Mouse (Mus musculus): Measurements from ENCODE around the gene Slc22a2.
"Not testable (repeated sequence)": the region's sequence is repeated elsewhere in the genome, so short reads cannot be mapped to it uniquely, and the experiment has no call there.

Slc22a2 gene

GRCm38 (mm10) chr17:12583991-12584390, at the start of gene Slc22a2:
Gene Slc22a2, plus strand, starts transcription at chr17:12584132.
- DNase-seq (ENCODE audit: low spot score): no peak

GRCm38 (mm10) chr17:12534353-12535145, 49.4 kb upstream of the Slc22a2 start:
- no peak for DNase-seq (ENCODE audit: low spot score)

GRCm38 (mm10) chr17:12562215-12562614, 21.7 kb upstream of the Slc22a2 start:
- DNase-seq (ENCODE audit: low spot score): no peak

GRCm38 (mm10) chr17:12564481-12565000, 19.4 kb upstream of the Slc22a2 start:
- not testable (repeated sequence) for DNase-seq (ENCODE audit: low spot score)

GRCm38 (mm10) chr17:12565443-12565842, 18.5 kb upstream of the Slc22a2 start:
- no peak for DNase-seq (ENCODE audit: low spot score)

- no peak for DNase-seq (ENCODE audit: low spot score)
Measured at GRCm38 (mm10) chr17:12571316-12571715, 12.6 kb upstream of the Slc22a2 start.

GRCm38 (mm10) chr17:12571924-12572463, 11.9 kb upstream of the Slc22a2 start:
- no peak for DNase-seq (ENCODE audit: low spot score)

GRCm38 (mm10) chr17:12575391-12575790, 8.5 kb upstream of the Slc22a2 start:
- no peak for DNase-seq (ENCODE audit: low spot score)

- no peak for DNase-seq (ENCODE audit: low spot score)
Measured at GRCm38 (mm10) chr17:12577096-12577495, 6.8 kb upstream of the Slc22a2 start.

- DNase-seq (ENCODE audit: low spot score): no peak
Measured at GRCm38 (mm10) chr17:12585366-12585765, 1.4 kb downstream of the Slc22a2 start.

GRCm38 (mm10) chr17:12586966-12587365, 3.0 kb downstream of the Slc22a2 start:
- no peak for DNase-seq (ENCODE audit: low spot score)

- DNase-seq (ENCODE audit: low spot score): no peak
Measured at GRCm38 (mm10) chr17:12588801-12589247, 4.9 kb downstream of the Slc22a2 start.

GRCm38 (mm10) chr17:12590911-12591625, 7.1 kb downstream of the Slc22a2 start:
- DNase-seq (ENCODE audit: low spot score): no peak

- no peak for DNase-seq (ENCODE audit: low spot score)
Measured at GRCm38 (mm10) chr17:12595846-12596515, 12.0 kb downstream of the Slc22a2 start.

GRCm38 (mm10) chr17:12606634-12607033, 22.7 kb downstream of the Slc22a2 start:
- no peak for DNase-seq (ENCODE audit: low spot score)

GRCm38 (mm10) chr17:12607202-12607601, 23.3 kb downstream of the Slc22a2 start:
- DNase-seq (ENCODE audit: low spot score): no peak

GRCm38 (mm10) chr17:12614511-12615385, 30.8 kb downstream of the Slc22a2 start:
- no peak for DNase-seq (ENCODE audit: low spot score)

- DNase-seq (ENCODE audit: low spot score): no peak
Measured at GRCm38 (mm10) chr17:12615429-12615828, 31.5 kb downstream of the Slc22a2 start.

GRCm38 (mm10) chr17:12619641-12620040, 35.7 kb downstream of the Slc22a2 start:
- DNase-seq (ENCODE audit: low spot score): no peak

- DNase-seq (ENCODE audit: low spot score): no peak
Measured at GRCm38 (mm10) chr17:12627983-12628382, 44.1 kb downstream of the Slc22a2 start.

Measured in ovary, postnatal 10 days (tissue).